Mouse (Mus musculus) lung, embryonic 15.5 days (tissue): ENCODE data around the gene Lypd6b. TPM values are rescaled to one million over a fixed set of nuclear protein-coding genes. Genes with fewer than 3 reads are reported as not detected.
A peak's percentile ranks its signal among the peaks of the same experiment; 100 is the strongest.

ENCODE experiments used
- ATAC-seq: fragments of 200-750 bp; cut with Nextera tagmentation; 2 replicates; pipeline ENCODE4 v1.8.0; 2017; ENCODE audit warnings: moderate number of reproducible peaks, borderline replicate concordance; ENCODE audit not compliant: low FRiP score, low TSS enrichment; ENCODE audit errors: extremely low read depth
- H3K27ac ChIP-seq: fragments of 300-500 bp; sonication (generic); 2 replicates; pipeline ENCODE4 v1.5.1; 2015; ENCODE audit warnings: moderate library complexity, mild to moderate bottlenecking, inconsistent platforms
- H3K27me3 ChIP-seq: fragments of 300-500 bp; sonication (generic); 2 replicates; pipeline ENCODE4 v1.6.1; 2015; ENCODE audit warnings: inconsistent platforms
- H3K36me3 ChIP-seq: fragments of 300-500 bp; sonication (generic); 2 replicates; pipeline ENCODE4 v1.6.1; 2015; ENCODE audit warnings: inconsistent platforms
- H3K4me1 ChIP-seq: fragments of 300-500 bp; sonication (generic); 2 replicates; pipeline ENCODE4 v1.6.1; 2015; ENCODE audit warnings: inconsistent platforms
- H3K4me2 ChIP-seq: fragments of 300-500 bp; sonication (generic); 2 replicates; pipeline ENCODE4 v1.6.1; 2015; ENCODE audit warnings: inconsistent platforms, mild to moderate bottlenecking, moderate library complexity
- H3K4me3 ChIP-seq: fragments of 300-500 bp; sonication (generic); 2 replicates; pipeline ENCODE4 v1.5.1; 2015; ENCODE audit warnings: mild to moderate bottlenecking, inconsistent platforms
- H3K9ac ChIP-seq: fragments of 300-500 bp; sonication (generic); 2 replicates; pipeline ENCODE4 v1.6.1; 2015; ENCODE audit warnings: inconsistent platforms
- H3K9me3 ChIP-seq: fragments of 300-500 bp; sonication (generic); 2 replicates; pipeline ENCODE4 v1.6.1; 2016; ENCODE audit warnings: inconsistent platforms
- WGBS: fragments of 180-500 bp; shearing (Covaris S2); methylation state at CpG from one replicate; pipeline ENCODE4 v1.1.7; 2015; 5-methylcytosine and 5-hydroxymethylcytosine counted together
- polyA plus RNA-seq: library from polyadenylated mRNA; unstranded; fragments of >200 nt; fragmentation: Nextera tagmentation; extraction: Ambion mirVana; gene quantifications from 2 replicates; pipeline ENCODE4 v1.2.1, GENCODE M21; 2015

The Lypd6b gene
- polyA plus RNA-seq, 1 experiment from 2014 or later: 2.5 TPM

- Histone ChIP-seq H3K36me3 (no peaks in the 10 kb centered on the region), H3K4me3 (no peak overlapping the region), H3K4me2 (no peak overlapping the region), H3K27me3 (no peaks in the 10 kb centered on the region), H3K9me3 (no peaks in the 10 kb centered on the region), H3K4me1 (no peaks in the 10 kb centered on the region; the same call in 1 of the 2 replicates), H3K9ac (no peak overlapping the region), H3K27ac (no peak overlapping the region)
- ATAC-seq: no peak; the same call in 1 of the 2 replicates
- WGBS: 76% methylated on average over 11 of the region's 11 CpGs
Observed at GRCm38 (mm10) chr2:49805736-49806371, 18.4 kb downstream of the Lypd6b start.

GRCm38 (mm10) chr2:49809496-49809895, 22.0 kb downstream of the Lypd6b start:
- WGBS: 66% methylated on average over 6 of the region's 6 CpGs
- peaks cover 15% of the 10 kb centered on the region; the same call in 1 of the 2 replicates for H3K4me1 ChIP-seq
- ATAC-seq: no peak
- H3K4me2 ChIP-seq: no peak overlapping the region
- H3K27ac ChIP-seq: no peak overlapping the region
- no peaks in the 10 kb centered on the region for H3K36me3 ChIP-seq
- H3K4me3 ChIP-seq: no peak overlapping the region
- no peaks in the 10 kb centered on the region for H3K9me3 ChIP-seq
- no peaks in the 10 kb centered on the region for H3K27me3 ChIP-seq
- no peak overlapping the region for H3K9ac ChIP-seq

GRCm38 (mm10) chr2:49811420-49811819, 23.9 kb downstream of the Lypd6b start:
- 22% methylated on average over 11 of the region's 11 CpGs for WGBS
- ATAC-seq: no peak
- no peak overlapping the region for H3K4me3 ChIP-seq
- H3K4me2 ChIP-seq: peak overlapping the region; percentile 8
- peaks cover 20% of the 10 kb centered on the region for H3K4me1 ChIP-seq
- no peaks in the 10 kb centered on the region for H3K9me3 ChIP-seq
- no peak overlapping the region for H3K9ac ChIP-seq
- H3K27me3 ChIP-seq: no peaks in the 10 kb centered on the region
- peak overlapping the region; percentile 69 for H3K27ac ChIP-seq
- no peaks in the 10 kb centered on the region for H3K36me3 ChIP-seq

GRCm38 (mm10) chr2:49811871-49812363, 24.4 kb downstream of the Lypd6b start:
- H3K4me2 ChIP-seq: peak overlapping the region; percentile 8
- no peaks in the 10 kb centered on the region for H3K36me3 ChIP-seq
- 12% methylated on average over 4 of the region's 4 CpGs for WGBS
- H3K4me1 ChIP-seq: peaks cover 20% of the 10 kb centered on the region
- peak; percentile 66 for ATAC-seq
- H3K9ac ChIP-seq: no peak overlapping the region
- H3K27ac ChIP-seq: peak overlapping the region; percentile 69
- no peak overlapping the region for H3K4me3 ChIP-seq
- no peaks in the 10 kb centered on the region for H3K9me3 ChIP-seq
- H3K27me3 ChIP-seq: no peaks in the 10 kb centered on the region

- WGBS: 50% methylated on average over 4 of the region's 4 CpGs
Observed at GRCm38 (mm10) chr2:49813151-49813550, 25.7 kb downstream of the Lypd6b start.

GRCm38 (mm10) chr2:49814011-49814410, 26.5 kb downstream of the Lypd6b start:
- no peak for ATAC-seq
- H3K4me3 ChIP-seq: no peak overlapping the region
- 57% methylated on average over 6 of the region's 6 CpGs for WGBS
- H3K4me1 ChIP-seq: peaks cover 20% of the 10 kb centered on the region
- H3K27me3 ChIP-seq: no peaks in the 10 kb centered on the region
- H3K27ac ChIP-seq: no peak overlapping the region
- no peaks in the 10 kb centered on the region for H3K9me3 ChIP-seq
- no peak overlapping the region for H3K4me2 ChIP-seq
- no peaks in the 10 kb centered on the region for H3K36me3 ChIP-seq
- H3K9ac ChIP-seq: no peak overlapping the region

More at GRCm38 (mm10) chr2:49813151-49813550, 25.7 kb downstream of the Lypd6b start:
- Histone ChIP-seq H3K9me3 (no peaks in the 10 kb centered on the region), H3K36me3 (no peaks in the 10 kb centered on the region), H3K4me3 (no peak overlapping the region), H3K27ac (no peak overlapping the region), H3K4me2 (no peak overlapping the region), H3K4me1 (peaks cover 20% of the 10 kb centered on the region), H3K9ac (no peak overlapping the region), H3K27me3 (no peaks in the 10 kb centered on the region)
- no peak for ATAC-seq

GRCm38 (mm10) chr2:49815696-49816320, 28.3 kb downstream of the Lypd6b start:
- Histone ChIP-seq H3K4me2 (no peak overlapping the region), H3K27me3 (no peaks in the 10 kb centered on the region), H3K4me3 (no peak overlapping the region), H3K9me3 (no peaks in the 10 kb centered on the region), H3K36me3 (no peaks in the 10 kb centered on the region), H3K27ac (no peak overlapping the region), H3K9ac (no peak overlapping the region), H3K4me1 (peaks cover 20% of the 10 kb centered on the region)
- no peak for ATAC-seq
- whole genome bisulfite sequencing: 20% methylated on average over 3 of the region's 3 CpGs

- WGBS: 84% methylated on average over 5 of the region's 5 CpGs
- ATAC-seq: no peak
- Histone ChIP-seq H3K36me3 (no peaks in the 10 kb centered on the region), H3K4me3 (no peak overlapping the region), H3K27me3 (no peaks in the 10 kb centered on the region), H3K4me1 (peaks cover 16% of the 10 kb centered on the region), H3K9me3 (no peaks in the 10 kb centered on the region), H3K27ac (no peak overlapping the region), H3K4me2 (no peak overlapping the region), H3K9ac (no peak overlapping the region)
Observed at GRCm38 (mm10) chr2:49816549-49816948, 29.1 kb downstream of the Lypd6b start.

- Histone ChIP-seq H3K4me2 (no peak overlapping the region), H3K36me3 (no peaks in the 10 kb centered on the region), H3K27me3 (no peaks in the 10 kb centered on the region), H3K4me1 (peaks cover 10% of the 10 kb centered on the region), H3K9me3 (no peaks in the 10 kb centered on the region), H3K9ac (no peak overlapping the region), H3K27ac (no peak overlapping the region), H3K4me3 (no peak overlapping the region)
- ATAC-seq: no peak
- 87% methylated on average over 3 of the region's 3 CpGs for WGBS
Observed at GRCm38 (mm10) chr2:49817151-49817550, 29.7 kb downstream of the Lypd6b start.

- no peak for ATAC-seq
- Histone ChIP-seq H3K36me3 (no peaks in the 10 kb centered on the region), H3K27ac (no peak overlapping the region), H3K4me2 (no peak overlapping the region), H3K4me1 (peaks cover 8% of the 10 kb centered on the region; the same call in 1 of the 2 replicates), H3K9me3 (no peaks in the 10 kb centered on the region), H3K4me3 (no peak overlapping the region), H3K27me3 (no peaks in the 10 kb centered on the region), H3K9ac (no peak overlapping the region)
- 68% methylated on average over 5 of the region's 5 CpGs for WGBS
Observed at GRCm38 (mm10) chr2:49818126-49818525, 30.6 kb downstream of the Lypd6b start.

- Histone ChIP-seq H3K27ac (no peak overlapping the region), H3K4me2 (no peak overlapping the region), H3K9ac (no peak overlapping the region), H3K36me3 (no peaks in the 10 kb centered on the region), H3K9me3 (no peaks in the 10 kb centered on the region), H3K4me1 (no peaks in the 10 kb centered on the region), H3K4me3 (no peak overlapping the region), H3K27me3 (no peaks in the 10 kb centered on the region)
- no peak for ATAC-seq
- whole genome bisulfite sequencing: 44% methylated on average over 1 of the region's 1 CpGs
Observed at GRCm38 (mm10) chr2:49822312-49822711, 34.8 kb downstream of the Lypd6b start.

- Histone ChIP-seq H3K4me1 (no peaks in the 10 kb centered on the region), H3K4me2 (no peak overlapping the region), H3K4me3 (no peak overlapping the region), H3K27ac (no peak overlapping the region), H3K36me3 (no peaks in the 10 kb centered on the region), H3K9ac (no peak overlapping the region), H3K9me3 (no peaks in the 10 kb centered on the region), H3K27me3 (no peaks in the 10 kb centered on the region)
- 29% methylated on average over 1 of the region's 1 CpGs for WGBS
- ATAC-seq: no peak
Observed at GRCm38 (mm10) chr2:49825588-49825987, 38.1 kb downstream of the Lypd6b start.
